Mouse (Mus musculus) CD8-positive naive resting alpha-beta T cell, adult 2 months (primary cell): ENCODE measurements around the gene Slc43a3.
A peak's percentile ranks its signal among the peaks of the same experiment; 100 is the strongest.

Experiments used
- DNase-seq, 2 experiments: peaks; one replicate each; pipeline ENCODE4 v3.0.0; 2022; ENCODE audit warnings: low read depth in 2 of 2, low spot score in 2 of 2

Gene Slc43a3

GRCm38 (mm10) chr2:84975580-84975979, 39.2 kb downstream of the Slc43a3 start:
- no peak for DNase-seq

- no peak for DNase-seq
Observed at GRCm38 (mm10) chr2:84980188-84980587, 43.8 kb downstream of the Slc43a3 start, which contains the start of gene Prg2. Prg2 (plus strand) TSS chr2:84980461.

GRCm38 (mm10) chr2:84987930-84988329, 51.6 kb downstream of the Slc43a3 start, which contains the start of gene Prg3:
Prg3 (plus strand) TSS chr2:84988215.
- DNase-seq = no peak

- DNase-seq = no peak
Observed at GRCm38 (mm10) chr2:84996376-84996775, 60.0 kb downstream of the Slc43a3 start.

- DNase-seq = no peak
Observed at GRCm38 (mm10) chr2:84999486-85000181, 63.3 kb downstream of the Slc43a3 start.

GRCm38 (mm10) chr2:85001497-85001896, 65.1 kb downstream of the Slc43a3 start:
- DNase-seq = no peak

GRCm38 (mm10) chr2:85002575-85002974, 66.2 kb downstream of the Slc43a3 start:
- no peak for DNase-seq

GRCm38 (mm10) chr2:85004341-85004740, 68.0 kb downstream of the Slc43a3 start:
- no peak for DNase-seq

GRCm38 (mm10) chr2:85006600-85006999, 70.2 kb downstream of the Slc43a3 start:
- no peak for DNase-seq

- peak in 1 of 2 experiments; percentile 17 for DNase-seq
Observed at GRCm38 (mm10) chr2:85007729-85008128, 71.3 kb downstream of the Slc43a3 start.
